In genomic region chr7:130121507-130121906, GRCm38 (mm10) we compare ENCODE assay signal across 18 mouse cellular contexts.
"Had no signal": no experiment of that assay in that cellular context is flagged by ENCODE, and none has a peak within 500 bp of the region (broad histone marks: within the 10 kb centered on the region; RNA-seq: fewer than 3 reads in every experiment).

No protein-coding gene starts in this region.

- DNase-seq: lung, adult 18-20 months; lung, embryonic 14.5 days; lung, postnatal 10 days; lung, postnatal 4 days; midbrain, embryonic 14.5 days; retina, postnatal 1 day; right cerebral cortex, postnatal 25 days; right cerebral cortex, postnatal 4 days; spleen, adult 18-20 months; thymus, adult 18-20 months; thymus, postnatal 14 days; thymus, postnatal 36 days had no signal

- ATAC-seq: midbrain, embryonic 16.5 days had no signal

- H3K4me2 ChIP-seq: lung, embryonic 14.5 days; midbrain, embryonic 12.5 days; neural tube, embryonic 13.5 days; neural tube, embryonic 15.5 days had no signal

- H3K27me3 ChIP-seq: neural tube, embryonic 13.5 days; neural tube, embryonic 15.5 days had no signal

- H3K27ac ChIP-seq: midbrain, embryonic 10.5 days; midbrain, embryonic 12.5 days; neural tube, embryonic 13.5 days; neural tube, embryonic 15.5 days had no signal

- H3K36me3 ChIP-seq: midbrain, embryonic 10.5 days; midbrain, embryonic 12.5 days; neural tube, embryonic 13.5 days; neural tube, embryonic 15.5 days had no signal

- H3K9me3 ChIP-seq: midbrain, embryonic 10.5 days; midbrain, embryonic 12.5 days; neural tube, embryonic 13.5 days; neural tube, embryonic 15.5 days had no signal

- H3K4me3 ChIP-seq: midbrain, embryonic 10.5 days; midbrain, embryonic 12.5 days; myocyte; neural tube, embryonic 13.5 days; neural tube, embryonic 15.5 days had no signal

- H3K9ac ChIP-seq: lung, embryonic 14.5 days; midbrain, embryonic 12.5 days; neural tube, embryonic 13.5 days; neural tube, embryonic 15.5 days had no signal
